Mouse (Mus musculus): ENCODE results near the gene Foxk1. TPM values are rescaled to one million over a fixed set of nuclear protein-coding genes. Genes with fewer than 3 reads are reported as not detected.

Foxk1 gene
- total RNA-seq, 2 experiments from 2014 or later, result 8.5 to 18.1 TPM

GRCm38 (mm10) chr5:142416070-142416775 is 14.9 kb downstream of the Foxk1 start:
- ATAC-seq (replicated peaks; ENCODE audit: poor library complexity), result peak; percentile 67

GRCm38 (mm10) chr5:142417104-142417503 is 15.8 kb downstream of the Foxk1 start:
- ATAC-seq (replicated peaks; ENCODE audit: poor library complexity), result no peak

DNA sequence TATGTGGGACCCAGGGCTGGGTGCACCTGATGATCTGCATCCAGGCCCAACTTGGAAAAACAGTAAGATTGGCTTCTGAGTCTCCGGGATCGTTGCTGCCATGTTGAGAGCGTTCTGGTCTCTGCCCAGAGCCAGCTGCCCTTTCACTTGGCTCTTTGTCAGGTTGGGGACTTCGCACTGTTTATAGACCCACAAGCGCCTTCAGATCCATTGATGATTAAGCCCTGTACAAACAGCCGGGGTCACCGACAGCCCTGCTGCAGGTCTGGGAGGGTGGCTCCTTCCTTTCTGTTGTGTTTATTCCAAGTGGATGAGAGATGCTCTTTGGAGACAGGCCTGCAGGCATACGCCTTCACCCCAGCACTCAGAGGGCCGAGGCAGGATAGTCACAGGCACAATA is 16.6 kb downstream of the Foxk1 start:
- ATAC-seq (replicated peaks; ENCODE audit: poor library complexity), result no peak

DNA sequence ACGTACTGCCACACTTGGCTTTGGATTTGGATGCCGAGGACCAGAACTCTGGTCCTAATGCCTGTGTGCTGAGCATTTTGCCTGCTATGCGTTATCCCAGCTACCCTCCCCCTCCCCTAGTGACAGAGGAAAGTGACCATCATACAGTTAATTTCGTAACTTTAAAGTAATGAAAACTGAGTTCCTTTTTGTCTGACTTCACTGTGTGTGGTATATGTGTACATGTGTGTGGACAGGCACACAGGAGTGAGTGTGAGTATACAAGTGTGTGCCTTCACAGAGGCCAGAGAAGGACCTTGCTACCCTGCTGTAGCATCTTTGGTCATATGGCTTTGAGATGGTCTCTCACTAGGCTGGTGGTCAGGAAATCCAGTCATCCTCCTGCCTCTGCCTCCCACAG is 17.1 kb downstream of the Foxk1 start:
- ATAC-seq (replicated peaks; ENCODE audit: poor library complexity), result peak; percentile 49

DNA sequence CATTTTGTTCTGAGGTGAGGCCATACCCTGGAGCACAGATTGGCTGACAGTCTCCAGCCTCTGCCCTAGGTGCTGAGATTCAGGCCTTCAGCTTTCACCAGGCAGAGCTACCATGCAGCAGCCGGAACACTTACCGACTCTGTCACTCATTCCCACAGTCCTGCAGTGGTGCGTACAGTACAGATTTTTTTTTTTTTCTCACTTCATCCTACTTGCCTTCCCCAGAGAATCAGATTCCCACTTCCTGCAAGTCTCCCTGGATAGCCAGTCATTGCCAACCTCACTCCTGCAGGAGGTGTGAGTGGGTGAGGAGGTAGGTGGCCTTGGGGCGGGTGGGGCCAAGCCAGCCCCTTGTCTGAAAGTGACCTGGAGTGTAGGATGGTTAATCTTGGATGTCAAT is 19.0 kb downstream of the Foxk1 start:
- no peak for ATAC-seq (replicated peaks; ENCODE audit: poor library complexity)

DNA sequence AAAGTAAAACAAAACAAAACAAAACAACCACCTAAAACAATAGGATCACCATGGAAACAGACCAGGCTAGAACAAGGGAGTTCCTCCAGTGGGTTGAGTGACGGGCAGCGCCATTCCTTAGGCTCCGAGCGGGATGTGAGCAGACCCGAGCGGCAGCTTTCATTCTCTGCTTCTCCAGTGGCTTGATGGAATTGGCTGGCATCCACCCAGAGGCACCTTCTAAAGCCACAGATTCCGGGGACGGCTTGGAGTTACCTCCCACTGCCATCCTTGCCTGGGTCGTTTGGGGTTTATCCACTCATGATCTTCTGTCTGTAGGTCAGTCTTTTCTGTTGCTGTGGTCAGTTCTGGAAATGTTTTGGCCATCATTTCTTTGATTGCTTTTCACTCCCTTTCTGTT is 19.6 kb downstream of the Foxk1 start:
- ATAC-seq (replicated peaks; ENCODE audit: poor library complexity), result no peak

DNA sequence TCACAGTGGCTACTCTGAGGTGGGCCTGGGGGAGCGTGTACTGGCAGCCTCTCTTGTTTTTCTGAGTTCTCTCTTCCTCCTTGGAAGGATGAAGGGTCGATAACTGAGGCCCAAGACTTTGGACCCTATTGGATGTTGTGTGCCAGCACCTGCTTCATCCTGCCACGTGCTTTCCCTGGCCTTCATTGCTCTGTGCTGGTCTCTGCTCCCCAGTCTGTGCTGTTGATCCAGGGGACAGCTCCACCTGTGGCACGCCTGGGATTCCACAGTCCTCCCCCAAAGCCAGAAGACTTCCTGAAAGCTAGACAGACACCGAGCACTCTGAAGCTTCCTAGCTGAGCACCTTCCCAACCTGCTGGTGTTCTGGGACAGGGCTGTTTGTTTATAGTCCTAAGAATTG is 20.6 kb downstream of the Foxk1 start:
- ATAC-seq (replicated peaks; ENCODE audit: poor library complexity), result no peak

DNA sequence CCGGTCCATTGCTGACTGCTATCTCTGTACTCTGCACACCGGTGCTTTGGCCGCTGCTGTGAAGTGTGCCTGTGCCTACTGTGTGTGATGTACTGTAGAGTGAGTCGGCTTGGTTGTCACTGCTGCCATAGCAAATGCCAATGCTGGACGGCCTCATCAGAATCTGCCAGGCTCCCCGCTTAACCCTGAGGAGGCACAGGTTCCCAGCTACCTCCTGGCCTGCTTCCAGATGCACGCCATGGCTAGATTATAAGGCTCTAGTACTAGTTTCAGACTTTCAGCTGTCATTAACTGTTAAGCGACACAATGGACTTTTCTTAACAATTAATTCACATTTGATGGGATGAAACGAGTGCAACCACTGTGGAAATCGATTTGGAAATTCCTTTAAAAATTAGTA is 21.8 kb downstream of the Foxk1 start:
- no peak for ATAC-seq (replicated peaks; ENCODE audit: poor library complexity)

DNA sequence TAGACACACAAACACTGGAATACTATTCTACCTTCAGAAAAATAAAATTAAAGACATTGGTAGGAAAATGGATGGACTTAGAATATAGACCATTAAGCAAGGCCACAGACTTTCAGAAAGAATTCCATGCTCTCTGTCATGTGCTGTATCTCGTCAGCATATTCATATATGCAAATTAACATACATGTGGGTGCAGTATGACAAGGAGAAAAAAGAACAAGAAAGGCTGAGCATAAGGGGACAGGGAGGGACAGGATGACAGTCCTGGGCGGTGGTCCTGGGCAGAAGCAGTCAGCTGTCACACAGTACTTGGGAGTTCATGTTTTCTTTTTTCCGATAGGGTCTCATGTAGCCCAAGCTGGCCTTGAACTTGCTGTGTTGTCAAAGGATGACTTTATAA is 22.4 kb downstream of the Foxk1 start:
- no peak for ATAC-seq (replicated peaks; ENCODE audit: poor library complexity)

DNA sequence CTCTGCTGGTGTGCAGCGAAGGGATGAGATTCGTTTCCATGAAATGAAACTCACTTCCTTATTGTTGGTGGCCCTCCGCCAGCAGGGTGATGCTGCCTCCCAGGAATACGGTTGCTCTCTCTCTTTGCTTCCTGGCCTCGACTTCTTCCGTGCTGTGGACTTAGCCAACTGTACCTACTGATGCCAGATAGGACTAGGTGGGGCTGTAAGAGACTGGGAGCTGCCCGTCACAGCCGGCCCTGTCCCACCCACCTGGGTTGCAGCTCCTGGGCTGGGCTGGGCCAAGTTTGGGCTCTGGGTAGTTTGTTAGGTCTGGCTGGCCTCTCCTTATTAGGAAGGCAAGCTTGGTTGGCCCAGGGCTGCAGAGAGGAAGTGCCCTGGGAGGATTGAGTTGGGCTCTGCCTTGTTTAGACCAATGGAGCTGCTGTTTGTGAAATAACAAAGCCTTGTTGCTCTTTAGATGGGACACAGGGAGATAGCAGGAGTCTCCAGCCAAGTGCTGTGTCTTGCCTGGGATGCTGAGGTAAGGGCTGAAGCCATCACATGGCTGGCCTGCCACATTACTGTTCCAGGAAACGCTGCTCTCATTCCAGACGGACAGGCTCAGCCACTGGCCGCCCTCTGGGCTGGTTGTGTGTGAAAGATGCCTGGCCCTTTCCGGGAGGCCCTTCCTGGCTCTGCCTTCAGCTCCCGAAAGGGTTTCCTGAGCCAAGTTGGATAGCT is 23.5 kb downstream of the Foxk1 start:
- peak; percentile 63 for ATAC-seq (replicated peaks; ENCODE audit: poor library complexity)

- ATAC-seq (replicated peaks; ENCODE audit: poor library complexity), result no peak
These were observed 25.2 kb downstream of the Foxk1 start for GRCm38 (mm10) chr5:142426476-142426875.

DNA sequence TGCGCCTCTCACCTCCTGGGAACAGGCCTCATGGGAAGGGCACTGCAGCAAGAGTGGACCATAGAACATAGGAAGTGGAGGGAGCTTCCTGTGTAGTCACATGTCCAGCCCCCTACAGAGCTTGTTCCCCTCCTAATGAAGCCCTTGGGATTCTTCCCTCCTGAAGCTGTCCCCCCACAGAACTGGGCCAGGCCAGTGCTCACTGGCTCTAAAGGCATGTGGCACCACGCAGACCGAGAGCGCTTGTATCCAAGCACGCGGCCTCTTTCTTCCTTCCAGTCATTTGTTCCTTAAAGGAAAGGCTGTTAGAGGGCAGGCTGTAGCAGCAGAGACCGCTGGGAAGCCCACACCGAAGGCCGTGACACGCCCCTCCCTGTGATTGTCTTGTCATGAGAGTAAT is 26.6 kb downstream of the Foxk1 start:
- ATAC-seq (replicated peaks; ENCODE audit: poor library complexity), result 0 out of 2 replicates have a peak, but pooled peaks have one; percentile 16

DNA sequence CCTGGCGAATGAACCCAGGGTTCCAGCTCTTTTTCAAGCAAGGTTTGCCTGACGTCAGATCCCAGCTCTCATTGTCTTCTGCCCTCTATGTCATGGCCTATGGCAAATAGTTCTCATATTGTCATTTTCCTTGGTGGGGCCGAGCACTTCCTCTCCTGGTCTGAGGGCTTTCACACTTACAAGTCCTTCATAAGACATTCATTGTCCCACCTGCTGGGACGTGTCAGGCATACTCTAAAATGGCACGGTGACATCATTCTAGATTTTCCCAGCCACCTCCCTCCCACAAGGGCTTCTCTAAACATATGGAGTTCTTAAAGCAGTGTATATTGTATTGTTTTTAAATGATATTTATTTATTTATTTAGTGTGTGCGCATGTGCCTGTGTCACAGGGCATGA is 27.4 kb downstream of the Foxk1 start:
- no peak for ATAC-seq (replicated peaks; ENCODE audit: poor library complexity)

DNA sequence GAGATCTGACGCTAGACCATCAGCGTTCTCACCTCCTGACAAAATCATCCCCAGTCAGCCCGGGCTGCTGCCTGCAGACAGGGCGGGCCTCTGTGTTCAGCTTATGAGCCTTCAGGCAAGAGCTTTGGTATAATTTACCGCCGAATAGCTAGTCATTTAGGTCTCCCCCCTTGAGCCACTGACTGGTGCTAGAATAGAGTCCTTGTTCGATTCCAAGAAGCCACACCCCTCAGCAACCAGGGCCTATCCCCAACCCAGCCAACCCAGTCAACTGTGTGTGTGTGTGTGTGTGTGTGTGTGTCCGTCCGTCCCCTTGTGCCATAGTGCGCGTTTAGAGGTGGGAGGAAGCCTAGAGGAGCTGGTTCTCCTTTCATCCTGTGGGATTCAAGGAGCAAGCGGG is 29.7 kb downstream of the Foxk1 start:
- ATAC-seq (replicated peaks; ENCODE audit: poor library complexity), result no peak

- no peak for ATAC-seq (replicated peaks; ENCODE audit: poor library complexity)
These were observed 30.6 kb downstream of the Foxk1 start for GRCm38 (mm10) chr5:142431811-142432434.

GRCm38 (mm10) chr5:142432695-142433094 is 31.4 kb downstream of the Foxk1 start:
- no peak for ATAC-seq (replicated peaks; ENCODE audit: poor library complexity)

DNA sequence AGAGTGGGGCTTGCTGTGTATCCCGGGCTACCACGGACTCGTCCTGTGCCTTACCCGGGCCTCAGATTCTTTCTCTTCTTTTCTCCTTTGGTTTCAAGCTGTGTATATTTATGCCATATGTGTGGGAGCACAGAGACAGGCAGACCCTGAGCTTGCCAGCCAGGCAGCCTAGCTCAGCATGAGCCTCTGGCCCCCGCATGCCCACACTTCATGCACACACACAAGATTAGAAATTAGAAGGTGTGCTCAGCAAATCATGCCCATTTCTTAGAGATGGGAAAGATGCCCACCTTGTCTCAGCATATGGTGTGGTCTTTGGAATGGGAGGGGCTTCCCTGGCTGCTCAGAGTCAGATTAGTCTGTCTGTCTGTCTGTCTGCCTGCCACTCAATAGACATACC is 32.8 kb downstream of the Foxk1 start:
- no peak for ATAC-seq (replicated peaks; ENCODE audit: poor library complexity)

GRCm38 (mm10) chr5:142435736-142436135 is 34.4 kb downstream of the Foxk1 start:
- no peak for ATAC-seq (replicated peaks; ENCODE audit: poor library complexity)

DNA sequence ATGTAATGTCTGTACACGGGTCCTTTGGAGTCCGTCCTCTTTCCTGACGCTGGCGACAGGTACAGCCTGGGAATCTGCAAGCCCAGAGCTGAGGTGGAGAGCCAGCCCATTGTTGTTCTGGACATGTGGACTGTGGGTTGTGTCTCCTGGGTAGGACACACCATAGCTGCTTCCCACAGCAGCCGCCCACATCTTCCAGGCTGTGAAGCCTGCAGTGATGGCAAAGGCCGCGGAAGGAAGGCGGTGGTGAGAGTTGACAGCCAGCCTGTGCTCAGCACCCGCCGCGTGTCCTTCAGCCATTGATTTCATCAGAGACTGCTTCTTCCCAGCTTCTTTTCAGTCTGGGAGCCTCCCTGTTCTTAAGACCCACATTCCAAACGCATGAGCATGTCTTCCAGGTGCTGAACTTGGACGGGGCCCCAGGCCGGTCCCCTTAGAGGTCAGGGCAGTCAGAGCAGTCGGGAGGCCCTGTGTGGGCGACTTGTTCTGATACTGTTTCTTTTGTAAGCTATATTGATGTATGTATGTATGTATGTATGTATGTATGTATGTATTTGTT is 37.2 kb downstream of the Foxk1 start:
- no peak for ATAC-seq (replicated peaks; ENCODE audit: poor library complexity)

GRCm38 (mm10) chr5:142439911-142440432 is 38.7 kb downstream of the Foxk1 start:
- ATAC-seq (replicated peaks; ENCODE audit: poor library complexity), result no peak

GRCm38 (mm10) chr5:142440451-142441147 is 39.3 kb downstream of the Foxk1 start:
- peak; percentile 75 for ATAC-seq (replicated peaks; ENCODE audit: poor library complexity)

All from megakaryocyte progenitor cell, adult 5-6 weeks (primary cell).